Mouse (Mus musculus): Measurements from ENCODE around the gene Fntb. TPM values are rescaled to one million over a fixed set of nuclear protein-coding genes. Genes with fewer than 3 reads are reported as not detected.

Fntb gene
- total and polyA plus RNA-seq, 3 experiments, result 11.7 to 28.5 TPM; not detected in 1

DNA sequence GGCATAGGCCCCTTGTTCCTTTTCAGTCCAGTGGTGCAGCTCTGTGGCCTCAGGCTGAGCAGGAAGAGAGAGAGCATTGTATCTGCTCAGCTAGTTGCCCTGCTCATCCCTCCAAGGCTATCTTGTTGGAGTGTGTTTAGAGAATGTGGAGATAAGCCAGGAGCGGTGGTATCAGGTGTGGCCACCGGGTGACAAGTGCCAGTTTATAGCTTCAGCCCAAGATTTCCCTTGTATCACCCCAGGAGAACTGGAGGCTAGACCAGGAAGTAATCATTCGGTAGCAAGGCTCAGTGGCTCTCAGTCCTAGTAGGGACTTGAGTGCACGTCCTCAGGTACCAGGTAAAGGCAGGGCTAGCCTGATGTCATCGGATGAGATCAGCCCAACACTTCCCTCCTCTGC is 143.8 kb downstream of the Fntb start (continued):
- TF ChIP-seq POLR2A (IDR thresholded peaks at IDR 0.05; ENCODE audit: control insufficient read depth in 1 of 2, insufficient read depth in 1 of 2, low read depth in 1 of 2, low read length in 2 of 2, poor library complexity in 1 of 2) (no peak), POLR2AphosphoS2 (IDR thresholded peaks at IDR 0.05; ENCODE audit: low read length) (no peak)

DNA sequence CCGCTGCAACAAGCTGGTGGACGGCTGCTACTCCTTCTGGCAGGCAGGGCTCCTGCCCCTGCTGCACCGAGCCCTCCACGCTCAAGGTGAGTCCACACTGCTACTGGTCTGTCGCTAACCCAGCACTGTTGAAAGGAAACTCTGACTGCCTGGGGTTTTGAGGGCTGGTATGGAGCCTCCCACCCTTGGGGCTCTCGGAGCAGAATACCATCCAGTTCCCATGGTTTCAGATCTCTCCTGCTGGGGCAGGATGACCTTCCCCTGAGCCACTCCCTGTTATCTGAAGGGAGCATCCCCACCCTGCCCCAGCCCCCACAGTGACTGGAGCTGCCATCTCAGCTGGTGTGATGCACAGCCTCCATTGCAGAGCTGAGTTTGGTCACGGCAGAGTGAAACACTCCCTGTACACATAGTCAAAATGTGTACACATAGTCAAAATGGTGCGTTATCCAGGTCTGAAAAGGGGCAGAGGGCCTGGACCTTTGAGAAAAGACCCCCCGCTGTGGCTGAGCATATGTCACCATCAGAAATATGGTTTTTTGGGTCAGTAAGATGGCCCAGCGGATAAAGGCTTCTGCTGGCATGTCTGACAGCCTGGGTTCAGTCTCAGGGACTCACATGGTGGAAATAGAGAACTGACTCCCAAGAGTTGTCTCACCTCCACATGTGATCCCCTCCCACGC is 145.0 kb downstream of the Fntb start:
- H3K79me2 ChIP-seq (ENCODE audit: control insufficient read depth, insufficient read depth, low read length, poor library complexity), result no peaks in the 10 kb centered on the region
- TF ChIP-seq USF1 (IDR thresholded peaks at IDR 0.05; ENCODE audit: low read depth, low read length) (no peak), TAL1 (IDR thresholded peaks at IDR 0.05; ENCODE audit: low read length) (0 out of 2 replicates have a peak, but pooled peaks have one; percentile 5), EP300 (IDR thresholded peaks at IDR 0.05; ENCODE audit: low read depth in 1 of 2, low read length in 2 of 2) (0 out of 4 replicates have a peak, but pooled peaks of 1 of the 2 experiments have one; percentile 19), TBP (IDR thresholded peaks at IDR 0.05; ENCODE audit: low read depth, low read length) (no peak), MAFK (IDR thresholded peaks at IDR 0.05; ENCODE audit: borderline replicate concordance, low read depth, low read length) (no peak), CHD1 (IDR thresholded peaks at IDR 0.05; ENCODE audit: low read depth, low read length) (no peak), KAT2A (conservative IDR thresholded peaks at IDR 0.05; ENCODE audit: low read depth, low read length) (no peak), MYC (IDR thresholded peaks at IDR 0.05; ENCODE audit: low read depth, low read length) (no peak), MAX (IDR thresholded peaks at IDR 0.05; ENCODE audit: low read length) (no peak)
- no peak overlapping the region for H3K4me3 ChIP-seq (ENCODE audit: control insufficient read depth in 1 of 2, insufficient read depth in 1 of 2, low read depth in 2 of 2, low read length in 2 of 2)
- peaks cover 0 to 17% of the 10 kb centered on the region in 2 experiments; a peak in 3 of 4 replicates for H3K36me3 ChIP-seq (ENCODE audit: control insufficient read depth in 1 of 2, insufficient read depth in 2 of 2, low read length in 2 of 2)
- H3K27ac ChIP-seq (ENCODE audit: control insufficient read depth, low read depth, low read length), result no peak overlapping the region
- no peak overlapping the region for H3K9ac ChIP-seq (ENCODE audit: control insufficient read depth, low read depth, low read length, poor library complexity, severe bottlenecking)
- H3K9me3 ChIP-seq (replicated peaks; ENCODE audit: insufficient read depth, low read length), result no peaks in the 10 kb centered on the region
- H3K27me3 ChIP-seq (ENCODE audit: control insufficient read depth in 1 of 2, insufficient read depth in 2 of 2, low read length in 2 of 2), result no peaks in the 10 kb centered on the region
- no peak for DNase-seq (ENCODE audit: low read depth, low spot score)
- peaks cover 15 to 33% of the 10 kb centered on the region in 2 experiments for H3K4me1 ChIP-seq (ENCODE audit: control insufficient read depth in 1 of 2, insufficient read depth in 2 of 2, low read length in 2 of 2)

DNA sequence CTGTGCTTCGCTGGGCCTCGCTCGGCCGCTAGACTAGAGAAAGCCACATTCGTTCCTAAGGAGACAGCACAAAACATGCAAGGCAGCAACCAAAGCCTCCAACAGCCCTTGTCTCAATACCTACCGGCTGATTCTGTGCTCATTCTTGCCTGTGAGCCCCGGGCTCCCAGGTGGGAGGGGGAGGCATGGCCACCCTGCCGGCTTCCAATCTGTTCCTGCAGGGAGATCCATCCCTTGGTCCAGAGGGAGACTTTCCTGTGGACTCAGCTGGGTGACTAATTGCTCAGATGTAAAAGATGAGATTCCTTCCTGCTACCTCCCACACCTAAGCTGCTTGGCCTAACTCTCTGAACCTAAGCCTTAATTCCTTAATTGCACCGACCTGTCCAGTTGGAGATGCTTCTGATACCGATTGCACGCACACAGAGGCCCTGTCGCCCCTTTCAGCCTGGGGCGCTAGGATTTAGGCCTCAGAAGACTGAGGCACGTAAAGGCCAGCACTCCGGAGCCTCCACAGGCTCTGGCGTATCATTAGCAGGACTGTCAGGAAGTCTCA is 145.9 kb downstream of the Fntb start:
- Histone ChIP-seq H3K4me3 (ENCODE audit: control insufficient read depth in 1 of 2, insufficient read depth in 1 of 2, low read depth in 2 of 2, low read length in 2 of 2) (no peak overlapping the region), H3K36me3 (ENCODE audit: control insufficient read depth in 1 of 2, insufficient read depth in 2 of 2, low read length in 2 of 2) (peaks cover 0 to 12% of the 10 kb centered on the region in 2 experiments; a peak in 3 of 4 replicates), H3K79me2 (ENCODE audit: control insufficient read depth, insufficient read depth, low read length, poor library complexity) (no peaks in the 10 kb centered on the region), H3K27me3 (ENCODE audit: control insufficient read depth in 1 of 2, insufficient read depth in 2 of 2, low read length in 2 of 2) (no peaks in the 10 kb centered on the region), H3K27ac (ENCODE audit: control insufficient read depth, low read depth, low read length) (no peak overlapping the region), H3K9ac (ENCODE audit: control insufficient read depth, low read depth, low read length, poor library complexity, severe bottlenecking) (no peak overlapping the region), H3K9me3 (replicated peaks; ENCODE audit: insufficient read depth, low read length) (no peaks in the 10 kb centered on the region), H3K4me1 (ENCODE audit: control insufficient read depth in 1 of 2, insufficient read depth in 2 of 2, low read length in 2 of 2) (peaks cover 10 to 26% of the 10 kb centered on the region in 2 experiments)
- TF ChIP-seq ZMIZ1 (IDR thresholded peaks at IDR 0.05; ENCODE audit: low read depth, low read length) (no peak), MYB (IDR thresholded peaks at IDR 0.05; ENCODE audit: low read depth, low read length) (no peak), TAL1 (IDR thresholded peaks at IDR 0.05; ENCODE audit: low read length) (no peak), GATA1 (IDR thresholded peaks at IDR 0.05; ENCODE audit: low read depth, low read length) (no peak), MXI1 (IDR thresholded peaks at IDR 0.05; ENCODE audit: low read depth, low read length) (no peak), ZC3H11A (IDR thresholded peaks at IDR 0.05; ENCODE audit: low read depth, low read length) (no peak), POLR2AphosphoS5 (IDR thresholded peaks at IDR 0.05; ENCODE audit: borderline replicate concordance, low read depth, low read length) (no peak), TBP (IDR thresholded peaks at IDR 0.05; ENCODE audit: low read depth, low read length) (no peak), MYC (IDR thresholded peaks at IDR 0.05; ENCODE audit: low read depth, low read length) (no peak), RCOR1 (IDR thresholded peaks at IDR 0.05; ENCODE audit: low read depth, low read length) (no peak), EP300 (IDR thresholded peaks at IDR 0.05; ENCODE audit: low read depth in 1 of 2, low read length in 2 of 2) (no peak), BHLHE40 (IDR thresholded peaks at IDR 0.05; ENCODE audit: borderline replicate concordance, low read depth, low read length) (no peak), NRF1 (IDR thresholded peaks at IDR 0.05; ENCODE audit: insufficient read depth, low read depth, low read length, poor library complexity, severe bottlenecking) (no peak), KAT2A (conservative IDR thresholded peaks at IDR 0.05; ENCODE audit: low read depth, low read length) (no peak)
- no peak for DNase-seq (ENCODE audit: low read depth, low spot score)
